Mouse (Mus musculus) CH12.LX (cell line): Measurements from ENCODE around the gene Sbsn. TPM values are rescaled to one million over a fixed set of nuclear protein-coding genes. Genes with fewer than 3 reads are reported as not detected.
A peak's percentile ranks its signal among the peaks of the same experiment; 100 is the strongest.

Experiments
- DNase-seq: peaks from one replicate; pipeline ENCODE4 v3.0.0-alpha.2; 2013; ENCODE audit errors: extremely low read depth
- H3K27ac ChIP-seq: 2 replicates; pipeline ENCODE4 v1.5.1; 2012; ENCODE audit warnings: low read depth, mild to moderate bottlenecking, control low read depth, moderate library complexity; ENCODE audit not compliant: insufficient read depth
- H3K27me3 ChIP-seq: replicated peaks from 2 replicates; pipeline ENCODE3; 2012; ENCODE audit warnings: inconsistent platforms
- H3K36me3 ChIP-seq, 2 experiments: replicated peaks in 1 of 2; 2 replicates each; pipeline versions ENCODE3 to v1.6.1; 2012; ENCODE audit warnings: inconsistent platforms in 1 of 2, low read length in 1 of 2, mild to moderate bottlenecking in 1 of 2, mixed read lengths in 1 of 2, moderate library complexity in 1 of 2; ENCODE audit not compliant: control insufficient read depth in 1 of 2, insufficient read depth in 1 of 2
- H3K4me1 ChIP-seq, 2 experiments: 2 replicates each; pipeline ENCODE4 v1.6.1; 2012; ENCODE audit warnings: inconsistent platforms in 1 of 2, moderate library complexity in 1 of 2; ENCODE audit not compliant: insufficient read depth in 2 of 2, control insufficient read depth in 1 of 2
- H3K4me2 ChIP-seq: 2 replicates; pipeline ENCODE4 v1.6.1; 2012; ENCODE audit warnings: low read depth, mild to moderate bottlenecking, control low read depth; ENCODE audit not compliant: poor library complexity, insufficient read depth, severe bottlenecking
- H3K4me3 ChIP-seq, 3 experiments: fragments of 150-350 bp in 1 of 3; sonication (generic) in 1 of 3; replicated peaks in 1 of 3; 2 replicates each; pipeline versions ENCODE3 to v1.5.1; 2011 to 2012; ENCODE audit warnings: low read depth in 2 of 3, low read length in 2 of 3, mild to moderate bottlenecking in 2 of 3, moderate library complexity in 2 of 3, control low read depth in 1 of 3, improper control_type of control experiment in 1 of 3, inconsistent platforms in 1 of 3, mixed read lengths in 1 of 3; ENCODE audit not compliant: poor library complexity in 1 of 3
- H3K79me2 ChIP-seq: replicated peaks from 2 replicates; pipeline ENCODE4 v1.6.1; 2012; ENCODE audit warnings: mild to moderate bottlenecking, moderate library complexity; ENCODE audit not compliant: control insufficient read depth, poor library complexity, insufficient read depth, severe bottlenecking; ENCODE audit errors: extremely low read depth
- H3K9ac ChIP-seq: 2 replicates; pipeline ENCODE4 v1.6.1; 2012; ENCODE audit warnings: low read depth, mild to moderate bottlenecking, control low read depth, moderate library complexity; ENCODE audit not compliant: insufficient read depth
- H3K9me3 ChIP-seq: replicated peaks from 2 replicates; pipeline ENCODE3; 2012; ENCODE audit warnings: low read length, inconsistent platforms, mixed read lengths
- BHLHE40 ChIP-seq: IDR thresholded peaks from 2 replicates; pipeline ENCODE4 v1.6.1; 2011; ENCODE audit warnings: mild to moderate bottlenecking, low read depth, low read length, improper control_type of control experiment
- CHD1 ChIP-seq: IDR thresholded peaks from 2 replicates; pipeline ENCODE4 v1.6.1; 2012; ENCODE audit warnings: low read depth, low read length, improper control_type of control experiment, inconsistent platforms
- CHD2 ChIP-seq: IDR thresholded peaks from 2 replicates; pipeline ENCODE4 v1.6.1; 2011; ENCODE audit warnings: low read length, improper control_type of control experiment
- CTCF ChIP-seq, 2 experiments: IDR thresholded peaks in 1 of 2; conservative IDR thresholded peaks in 1 of 2; 2 replicates each; pipeline ENCODE4 v1.5.1; 2011 to 2012; ENCODE audit warnings: low read depth in 2 of 2, low read length in 2 of 2, improper control_type of control experiment in 1 of 2, inconsistent platforms in 1 of 2, mild to moderate bottlenecking in 1 of 2, moderate library complexity in 1 of 2
- E2F4 ChIP-seq: IDR thresholded peaks from 2 replicates; pipeline ENCODE4 v1.6.1; 2011; ENCODE audit warnings: low read depth, low read length, improper control_type of control experiment; ENCODE audit not compliant: insufficient replicate concordance
- ELF1 ChIP-seq: IDR thresholded peaks from 2 replicates; pipeline ENCODE4 v1.6.1; 2014; ENCODE audit warnings: low read depth, mild to moderate bottlenecking, inconsistent platforms, low read length, improper control_type of control experiment
- ETS1 ChIP-seq: conservative IDR thresholded peaks from 2 replicates; pipeline ENCODE4 v1.6.1; 2012; ENCODE audit warnings: low read depth, mild to moderate bottlenecking, inconsistent platforms, low read length, improper control_type of control experiment, moderate library complexity
- GABPA ChIP-seq: IDR thresholded peaks from 2 replicates; pipeline ENCODE4 v1.6.1; 2012; ENCODE audit warnings: low read depth, low read length, improper control_type of control experiment, inconsistent platforms; ENCODE audit not compliant: insufficient replicate concordance
- HCFC1 ChIP-seq: IDR thresholded peaks from 2 replicates; pipeline ENCODE4 v1.6.1; 2012; ENCODE audit warnings: low read depth, mild to moderate bottlenecking, inconsistent platforms, low read length, improper control_type of control experiment
- IRF4 ChIP-seq: IDR thresholded peaks from 2 replicates; pipeline ENCODE4 v1.6.1; 2014; ENCODE audit warnings: low read depth, mild to moderate bottlenecking, inconsistent platforms, low read length, improper control_type of control experiment
- JUN ChIP-seq: IDR thresholded peaks from 2 replicates; pipeline ENCODE4 v1.6.1; 2011; ENCODE audit warnings: low read depth, mild to moderate bottlenecking, low read length, improper control_type of control experiment, moderate library complexity; ENCODE audit not compliant: insufficient read depth
- JUND ChIP-seq: conservative IDR thresholded peaks from 2 replicates; pipeline ENCODE4 v1.6.1; 2011; ENCODE audit warnings: low read depth, low read length, improper control_type of control experiment
- KAT2A ChIP-seq: IDR thresholded peaks from 2 replicates; pipeline ENCODE4 v1.6.1; 2012; ENCODE audit warnings: low read length, improper control_type of control experiment, inconsistent platforms; ENCODE audit not compliant: insufficient replicate concordance
- MAFK ChIP-seq: IDR thresholded peaks from 2 replicates; pipeline ENCODE4 v1.6.1; 2011; ENCODE audit warnings: low read length, improper control_type of control experiment; ENCODE audit not compliant: insufficient replicate concordance
- MAX ChIP-seq: IDR thresholded peaks from 2 replicates; pipeline ENCODE4 v1.6.1; 2011; ENCODE audit warnings: low read length, improper control_type of control experiment
- MAZ ChIP-seq: IDR thresholded peaks from 2 replicates; pipeline ENCODE4 v1.6.1; 2012; ENCODE audit warnings: low read depth, mild to moderate bottlenecking, inconsistent platforms, low read length, improper control_type of control experiment, moderate library complexity
- MEF2A ChIP-seq: IDR thresholded peaks from 2 replicates; pipeline ENCODE4 v1.6.1; 2014; ENCODE audit warnings: low read depth, mild to moderate bottlenecking, inconsistent platforms, low read length, improper control_type of control experiment, borderline replicate concordance
- MXI1 ChIP-seq: IDR thresholded peaks from 2 replicates; pipeline ENCODE4 v1.6.1; 2011; ENCODE audit warnings: mild to moderate bottlenecking, low read depth, low read length, improper control_type of control experiment
- MYC ChIP-seq: IDR thresholded peaks from 2 replicates; pipeline ENCODE4 v1.6.1; 2011; ENCODE audit warnings: low read depth, mild to moderate bottlenecking, improper control_type of control experiment, low read length
- NELFE ChIP-seq: IDR thresholded peaks from 2 replicates; pipeline ENCODE4 v1.6.1; 2011; ENCODE audit warnings: low read depth, low read length, improper control_type of control experiment
- NRF1 ChIP-seq: IDR thresholded peaks from 2 replicates; pipeline ENCODE4 v1.6.1; 2014; ENCODE audit warnings: low read depth, mild to moderate bottlenecking, inconsistent platforms, low read length, improper control_type of control experiment, moderate library complexity
- PAX5 ChIP-seq: IDR thresholded peaks from 2 replicates; pipeline ENCODE4 v1.6.1; 2012; ENCODE audit warnings: low read length, inconsistent platforms, mixed read lengths
- POLR2A ChIP-seq: IDR thresholded peaks from 2 replicates; pipeline ENCODE4 v1.6.1; 2011; ENCODE audit warnings: low read depth, mild to moderate bottlenecking, improper control_type of control experiment, low read length
- POLR2AphosphoS2 ChIP-seq: IDR thresholded peaks from 2 replicates; pipeline ENCODE4 v1.6.1; 2011; ENCODE audit warnings: low read depth, low read length, improper control_type of control experiment
- RCOR1 ChIP-seq: conservative IDR thresholded peaks from 2 replicates; pipeline ENCODE4 v1.6.1; 2012; ENCODE audit warnings: low read depth, mild to moderate bottlenecking, inconsistent platforms, low read length, improper control_type of control experiment
- SIN3A ChIP-seq: IDR thresholded peaks from 2 replicates; pipeline ENCODE4 v1.6.1; 2012; ENCODE audit warnings: low read length, improper control_type of control experiment, inconsistent platforms
- SMC3 ChIP-seq: IDR thresholded peaks from 2 replicates; pipeline ENCODE4 v1.6.1; 2011; ENCODE audit warnings: low read depth, low read length, improper control_type of control experiment
- TBP ChIP-seq: conservative IDR thresholded peaks from 2 replicates; pipeline ENCODE4 v1.6.1; 2011; ENCODE audit warnings: low read depth, low read length, improper control_type of control experiment
- UBTF ChIP-seq: IDR thresholded peaks from 2 replicates; pipeline ENCODE4 v1.6.1; 2012; ENCODE audit warnings: low read depth, mild to moderate bottlenecking, inconsistent platforms, low read length, improper control_type of control experiment, moderate library complexity
- USF1 ChIP-seq: IDR thresholded peaks from 2 replicates; pipeline ENCODE4 v1.6.1; 2014; ENCODE audit warnings: low read depth, mild to moderate bottlenecking, inconsistent platforms, low read length, improper control_type of control experiment
- USF2 ChIP-seq: conservative IDR thresholded peaks from 2 replicates; pipeline ENCODE4 v1.6.1; 2011; ENCODE audit warnings: low read depth, low read length, improper control_type of control experiment
- ZC3H11A ChIP-seq: IDR thresholded peaks from 2 replicates; pipeline ENCODE4 v1.6.1; 2012; ENCODE audit warnings: low read depth, mild to moderate bottlenecking, inconsistent platforms, low read length, improper control_type of control experiment
- ZKSCAN1 ChIP-seq: IDR thresholded peaks from 2 replicates; pipeline ENCODE4 v1.6.1; 2012; ENCODE audit warnings: low read depth, inconsistent platforms, low read length, improper control_type of control experiment, borderline replicate concordance
- ZMIZ1 ChIP-seq: IDR thresholded peaks from 2 replicates; pipeline ENCODE4 v1.6.1; 2012; ENCODE audit warnings: low read depth, mild to moderate bottlenecking, inconsistent platforms, low read length, improper control_type of control experiment
- ZNF384 ChIP-seq: IDR thresholded peaks from 2 replicates; pipeline ENCODE4 v1.6.1; 2012; ENCODE audit warnings: low read depth, low read length, improper control_type of control experiment, inconsistent platforms
- dilution Hi-C: fragments of 300-500 bp; cut with MboI; formaldehyde crosslinking; loops from 2 replicates; pipeline ENCODE4 v1.14.3; 2020; ENCODE audit warnings: low sequenced_read_pairs; ENCODE audit not compliant: extremely low pct_unique_long_range_greater_than_20kb, extremely low pct_ligation_motif_present
- in situ Hi-C: fragments of 300-500 bp; cut with MboI; formaldehyde crosslinking; loops from 3 replicates; pipeline ENCODE4 v1.14.3; 2019; ENCODE audit warnings: low sequenced_read_pairs, low pct_ligation_motif_present, low pct_unique_long_range_greater_than_20kb, mixed read lengths
- polyA plus RNA-seq: library from polyadenylated mRNA; unstranded; fragments of >175 nt; gene quantifications from 2 replicates; pipeline ENCODE4 v1.2.1, GENCODE M21; 2012; ENCODE audit warnings: low read depth; ENCODE audit not compliant: insufficient read length
- total RNA-seq, 2 experiments: library from RNA; depleted of rRNA; stranded (reverse); fragments of 300-350 nt in 1 of 2; fragments of >200 nt in 1 of 2; gene quantifications; 2 replicates each; pipeline ENCODE4 v1.2.3; 2012 to 2014

Sbsn gene
- total and polyA plus RNA-seq, 3 experiments = 0.30 to 0.76 (median 0.69) TPM

- TF ChIP-seq IRF4 (no peak), PAX5 (no peak), USF1 (peak; percentile 77), KAT2A (0 out of 2 replicates have a peak, but pooled peaks have one; percentile 16), HCFC1 (0 out of 2 replicates have a peak, but pooled peaks have one; percentile 18), NRF1 (no peak)
Observed at GRCm38 (mm10) chr7:30728739-30729395, 22.4 kb upstream of the Sbsn start (continued).

GRCm38 (mm10) chr7:30729396-30730063, 21.7 kb upstream of the Sbsn start, which contains the start of gene Tmem147:
TSS of gene Tmem147 (minus strand) at chr7:30729540.
- dilution Hi-C loops (no loop called here), in situ Hi-C loops (no loop called here)
- peaks cover 19 to 70% of the 10 kb centered on the region in 2 experiments for H3K36me3 ChIP-seq
- H3K4me3 ChIP-seq = peak within 1 kb of the TSS; percentile 67 to 78 (median 73)
- no peaks in the 10 kb centered on the region for H3K9me3 ChIP-seq
- no peaks in the 10 kb centered on the region for H3K79me2 ChIP-seq
- peak; percentile 95 for DNase-seq
- H3K4me2 ChIP-seq = peak within 1 kb of the TSS; percentile 91
- H3K9ac ChIP-seq = peak within 1 kb of the TSS; percentile 77
- H3K27ac ChIP-seq = peak within 1 kb of the TSS; percentile 90
- peaks cover 15 to 55% of the 10 kb centered on the region in 2 experiments; a peak in 3 of 4 replicates for H3K4me1 ChIP-seq
- H3K27me3 ChIP-seq = no peaks in the 10 kb centered on the region
- TF ChIP-seq RCOR1 (no peak), ZMIZ1 (no peak), HCFC1 (peak; percentile 98), ZKSCAN1 (no peak), POLR2AphosphoS2 (no peak; the same call in 1 of the 2 replicates), NRF1 (peak; percentile 76), ETS1 (peak; percentile 44), ELF1 (peak; percentile 80), MYC (no peak; the same call in 1 of the 2 replicates), USF2 (no peak), MAFK (no peak), GABPA (peak; percentile 71; the same call in 1 of the 2 replicates), MEF2A (peak; percentile 71; the same call in 1 of the 2 replicates), CHD2 (no peak; the same call in 1 of the 2 replicates), POLR2A (peak; percentile 76), ZC3H11A (no peak), MXI1 (peak; percentile 92), SMC3 (peak; percentile 53), BHLHE40 (peak; percentile 77), ZNF384 (no peak), TBP (no peak), UBTF (no peak), MAX (peak; percentile 77), MAZ (0 out of 2 replicates have a peak, but pooled peaks have one; percentile 51), NELFE (peak; percentile 77), JUN (no peak), E2F4 (no peak), SIN3A (peak; percentile 90), JUND (no peak), CTCF (conservative IDR thresholded peaks at IDR 0.05 in 1 of 2, IDR thresholded peaks at IDR 0.05 in 1 of 2; ENCODE audit: low read depth in 2 of 2, low read length in 2 of 2) (peak in 1 of 2 experiments; percentile 65; a peak in 2 of 4 replicates), CHD1 (no peak), IRF4 (0 out of 2 replicates have a peak, but pooled peaks have one; percentile 58), PAX5 (no peak)
